Mouse (Mus musculus) cortical plate, adult 2 months (tissue): Measurements from ENCODE around the gene Gm14632. TPM values are rescaled to one million over a fixed set of nuclear protein-coding genes. Genes with fewer than 3 reads are reported as not detected.
"Not testable (repeated sequence)": the region's sequence is repeated elsewhere in the genome, so short reads cannot be mapped to it uniquely, and the experiment has no call there.

Source experiments
- H3K27ac ChIP-seq: fragments of 200-500 bp; 2 replicates; pipeline ENCODE4 v1.5.1; 2012; ENCODE audit warnings: low read length, control low read depth, inconsistent platforms; ENCODE audit not compliant: insufficient read depth
- H3K4me1 ChIP-seq: fragments of 200-500 bp; 2 replicates; pipeline ENCODE4 v1.6.1; 2011; ENCODE audit warnings: low read length; ENCODE audit not compliant: control insufficient read depth, insufficient read depth
- H3K4me3 ChIP-seq: fragments of 200-500 bp; 2 replicates; pipeline ENCODE4 v1.5.1; 2011; ENCODE audit warnings: mild to moderate bottlenecking, low read length, control low read depth; ENCODE audit not compliant: insufficient read depth
- polyA plus RNA-seq: library from polyadenylated mRNA; depleted of rRNA; stranded (reverse); fragments of >200 nt; gene quantifications from 2 replicates; pipeline ENCODE4 v1.2.3, GENCODE M21; 2012; rRNA removed

The Gm14632 gene
- not detected in 2 replicates for polyA plus RNA-seq

DNA sequence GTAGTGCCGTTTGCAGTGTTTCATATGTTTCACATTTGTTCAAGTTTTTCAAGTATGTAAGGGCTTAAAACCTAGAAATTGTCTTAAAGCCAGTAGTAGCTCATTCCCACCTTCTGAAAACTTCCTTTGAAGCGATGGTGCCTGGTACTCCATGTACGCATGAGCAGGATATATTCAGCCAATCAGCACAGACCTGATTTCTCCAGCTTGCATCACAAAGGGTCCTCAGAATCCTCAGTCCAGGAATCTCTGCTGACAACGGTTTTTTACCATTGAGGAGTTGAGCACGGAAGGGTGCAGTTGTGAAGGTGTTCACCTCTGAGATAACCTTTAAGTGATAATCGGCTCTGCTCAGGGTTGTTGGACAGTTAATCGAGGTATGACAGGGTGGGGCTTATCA lies at the start of gene Gm14632:
Gene Gm14632 (plus strand): TSS at position 301 of the 400 bp plus-strand sequence.
- H3K27ac ChIP-seq, H3K4me3 ChIP-seq, H3K4me1 ChIP-seq: not testable (repeated sequence)
